Mouse (Mus musculus): ENCODE results near the gene Prkcz.
"Not testable (repeated sequence)": the region's sequence is repeated elsewhere in the genome, so short reads cannot be mapped to it uniquely, and the experiment has no call there.

Prkcz gene

DNA sequence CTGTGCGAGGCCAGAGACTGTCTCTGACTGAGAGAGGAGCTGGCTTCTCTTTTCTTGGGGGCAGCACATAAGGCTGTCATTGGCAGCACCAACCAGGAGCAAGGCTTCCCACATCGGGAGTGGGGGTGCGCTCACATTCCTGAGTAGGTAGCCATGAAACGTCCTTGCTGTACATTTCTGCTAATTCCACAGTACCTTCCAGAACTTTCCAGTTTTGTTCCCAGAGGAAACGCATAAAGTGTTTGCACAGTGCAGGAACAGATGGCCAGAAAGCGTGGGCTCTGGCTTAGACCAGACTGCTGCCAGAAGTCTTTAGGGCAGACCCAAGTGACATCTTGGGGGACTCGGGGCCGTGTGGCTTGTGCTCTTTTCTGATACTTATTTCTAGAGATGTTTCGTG is 77.6 kb downstream of the Prkcz start:
- no peak for DNase-seq (ENCODE audit: low read depth)

DNA sequence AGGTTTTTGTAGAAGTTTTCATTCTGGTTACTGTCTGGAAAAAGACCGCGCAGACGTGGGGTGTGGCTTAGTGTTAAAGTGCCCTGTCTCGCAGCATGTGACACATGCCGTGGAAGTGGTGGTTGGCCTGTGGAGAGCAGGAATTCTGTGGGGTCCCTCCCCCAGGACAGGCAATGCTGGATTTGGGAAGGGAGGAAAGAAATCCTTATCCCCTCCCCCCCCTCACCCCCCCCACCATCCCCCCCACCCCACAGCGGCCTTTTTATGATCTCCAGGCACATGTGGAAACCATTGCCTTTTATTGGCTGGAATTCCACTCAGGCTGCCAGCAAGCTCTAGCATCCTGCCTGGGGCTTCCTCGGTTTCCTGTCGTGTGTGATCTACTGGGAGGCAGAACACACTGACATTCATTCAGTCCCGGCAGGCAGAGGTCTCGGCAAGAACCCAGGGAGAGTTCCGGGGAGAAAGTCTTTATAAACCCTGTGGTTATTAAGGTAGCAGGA is 78.1 kb downstream of the Prkcz start:
- DNase-seq (ENCODE audit: low read depth) = no peak

DNA sequence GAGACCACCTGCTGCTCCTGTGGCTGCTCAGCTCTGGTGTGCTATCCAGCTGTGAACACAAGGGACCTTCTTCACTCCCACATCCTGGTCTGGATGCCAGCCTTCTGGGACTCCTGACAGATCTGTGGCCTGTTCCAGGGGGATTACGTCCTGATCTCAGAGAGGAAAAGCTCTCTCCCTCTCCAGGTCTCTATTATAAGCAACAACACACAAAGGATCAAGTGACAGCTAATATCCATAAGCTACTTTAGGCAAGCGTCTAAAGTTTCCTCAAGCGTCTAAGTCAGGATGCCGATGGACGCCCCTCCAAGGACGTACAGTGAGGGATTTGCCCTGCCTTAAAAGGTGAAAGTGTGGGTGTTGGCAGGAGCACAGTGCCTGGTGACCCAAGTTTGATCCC is 78.9 kb downstream of the Prkcz start:
- no peak for DNase-seq (ENCODE audit: low read depth)

DNA sequence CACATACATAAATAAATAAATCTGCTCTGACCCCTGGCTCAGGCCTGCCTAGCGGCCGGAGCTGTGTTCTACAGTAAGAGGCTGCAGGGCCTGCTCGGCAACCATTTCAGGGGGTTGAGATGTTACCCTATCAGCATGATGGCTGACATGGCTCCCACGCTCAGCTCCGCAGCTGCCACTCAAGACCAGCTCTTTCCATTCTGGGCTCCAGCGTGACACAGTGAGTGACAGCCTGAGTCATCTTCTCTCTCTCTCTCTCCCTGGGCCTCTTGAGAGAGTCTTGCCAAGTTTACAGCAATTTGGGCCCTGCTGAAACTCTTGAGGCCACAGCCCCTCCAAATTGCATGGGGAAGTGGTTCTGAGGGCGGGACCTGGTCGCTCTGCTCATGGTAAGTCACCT is 79.5 kb downstream of the Prkcz start:
- DNase-seq (ENCODE audit: low read depth) = no peak

DNA sequence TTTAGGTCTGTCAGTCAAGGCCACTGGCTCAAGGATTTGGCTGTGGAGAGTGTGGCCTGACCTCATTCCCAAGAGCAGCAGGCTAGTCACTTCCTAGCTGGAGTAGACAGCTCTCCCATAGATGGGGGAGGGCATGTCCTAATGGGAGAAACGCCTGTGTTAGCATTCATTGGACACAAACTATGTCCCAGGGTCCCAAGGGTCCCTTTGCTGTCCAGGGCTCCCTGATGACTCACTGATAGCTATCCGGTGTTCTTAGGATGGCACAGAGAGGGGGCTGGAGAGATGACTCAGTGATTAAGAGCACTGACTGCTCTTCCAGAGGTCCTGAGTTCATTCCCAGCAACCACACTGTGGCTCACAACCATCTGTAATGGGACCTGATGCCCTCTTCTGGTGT is 79.9 kb downstream of the Prkcz start:
- DNase-seq (ENCODE audit: low read depth) = no peak

DNA sequence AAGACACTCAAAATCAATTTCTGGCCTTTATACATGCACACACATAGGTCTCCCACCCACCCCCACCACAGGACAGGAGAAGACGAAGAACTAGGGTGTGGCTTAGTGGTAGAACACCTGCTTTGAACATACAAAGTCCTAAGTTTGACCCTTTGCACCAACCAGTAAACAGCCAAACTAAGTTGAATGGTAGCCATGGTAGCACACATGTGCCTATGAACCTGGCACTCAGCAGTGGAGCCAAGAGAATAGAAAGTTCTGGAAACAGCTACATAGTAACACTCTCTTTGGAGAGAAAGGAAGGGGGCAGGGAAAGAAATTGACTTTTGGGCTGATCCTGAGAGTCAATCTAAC is 80.4 kb downstream of the Prkcz start:
- DNase-seq (ENCODE audit: low read depth) = no peak

DNA sequence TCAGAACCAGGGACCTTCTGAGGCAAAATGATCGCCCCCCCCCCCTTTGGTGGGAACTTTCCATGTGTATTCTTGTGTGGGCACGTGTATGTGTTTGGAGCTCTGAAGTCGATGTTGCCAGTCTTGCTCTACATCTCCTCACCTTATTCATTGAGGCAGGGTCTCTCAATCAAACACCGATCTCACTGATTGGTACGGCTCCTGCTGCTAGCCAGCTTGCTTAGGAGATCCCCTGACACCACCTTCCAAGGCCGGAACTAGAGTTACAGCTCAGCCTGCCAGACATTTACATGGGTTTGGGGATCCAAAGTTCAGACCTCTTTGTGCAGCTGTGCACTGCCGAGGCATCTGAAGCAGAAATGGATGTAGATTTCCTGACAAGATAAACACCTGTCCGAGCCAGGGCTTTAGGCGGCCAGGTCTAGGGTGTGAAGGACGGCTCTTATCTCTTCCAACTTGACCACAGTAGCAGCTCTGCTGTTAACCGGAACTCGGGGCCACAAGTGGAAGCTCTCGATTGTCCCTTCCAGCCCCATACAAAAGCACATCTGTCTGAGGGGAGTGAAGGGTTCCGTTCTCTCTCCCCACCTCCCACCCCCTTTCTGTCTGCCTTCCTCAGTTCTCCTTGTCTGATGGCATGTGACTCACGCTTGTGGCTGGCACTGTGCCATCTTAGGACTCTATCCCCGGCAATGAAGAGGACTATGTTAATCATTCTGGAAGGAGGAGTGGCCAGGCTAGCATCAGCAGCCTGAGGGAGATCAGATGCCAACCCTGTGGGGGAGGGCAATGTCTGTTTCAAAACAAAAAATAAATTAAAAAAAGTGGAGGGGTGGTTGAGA is 81.0 kb downstream of the Prkcz start:
- no peak for DNase-seq (ENCODE audit: low read depth)

DNA sequence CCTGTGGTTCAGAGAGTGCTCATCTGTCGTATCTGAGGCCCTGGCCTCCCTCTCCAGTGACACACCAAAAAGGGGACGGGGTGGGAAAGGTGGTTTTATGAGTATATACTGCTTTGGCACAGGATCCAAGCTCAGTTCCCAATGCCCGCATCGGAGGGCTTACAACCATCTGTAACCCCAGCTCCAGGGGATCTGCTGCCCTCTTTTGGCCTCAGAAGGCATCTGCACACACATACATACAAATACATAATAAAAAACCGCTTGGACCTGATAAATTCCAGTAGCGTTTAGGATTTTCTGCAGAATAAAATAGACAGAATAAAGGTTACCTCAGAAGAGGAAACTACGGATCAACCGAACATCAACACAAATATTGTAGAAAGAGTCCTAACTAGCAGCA is 82.1 kb downstream of the Prkcz start:
- DNase-seq (ENCODE audit: low read depth) = no peak

DNA sequence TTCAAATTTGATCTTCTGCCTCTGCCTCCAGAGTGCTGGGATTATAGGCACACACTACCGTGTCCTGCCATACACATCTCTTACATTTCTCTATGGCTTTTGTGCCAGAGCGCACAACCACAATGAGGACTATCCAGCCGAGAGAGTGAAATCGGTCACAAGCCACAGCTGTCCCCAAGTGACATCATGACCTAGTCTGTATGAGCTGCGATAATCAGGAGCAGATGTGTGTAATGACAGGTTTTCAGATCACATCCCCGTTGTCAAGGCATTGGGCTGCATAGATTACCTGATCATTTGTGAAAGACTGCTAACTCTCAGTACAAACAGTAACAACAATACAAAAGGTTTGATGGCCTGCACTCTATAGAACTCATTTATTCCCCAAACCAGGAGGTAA is 83.2 kb downstream of the Prkcz start:
- DNase-seq (ENCODE audit: low read depth) = no peak

DNA sequence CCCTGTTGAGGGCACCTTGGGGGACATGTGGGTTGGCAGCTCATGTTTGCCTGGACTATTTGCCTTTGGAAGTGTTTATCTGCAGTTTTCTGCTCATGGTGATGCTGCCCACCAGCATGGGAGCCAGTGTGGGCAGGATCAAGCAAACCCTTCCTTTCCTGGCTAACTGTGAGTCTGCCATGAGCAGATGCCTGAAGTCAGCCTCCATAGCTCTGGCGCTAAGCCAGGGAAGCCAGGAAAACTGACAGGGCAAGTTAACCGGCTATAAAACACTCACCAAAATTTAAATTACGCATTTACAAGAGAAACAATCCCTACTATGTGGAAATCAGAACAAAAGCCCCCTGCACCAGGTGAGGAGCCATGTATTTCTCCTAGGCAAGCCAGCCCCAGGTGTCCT is 86.3 kb downstream of the Prkcz start:
- no peak for DNase-seq (ENCODE audit: low read depth)

DNA sequence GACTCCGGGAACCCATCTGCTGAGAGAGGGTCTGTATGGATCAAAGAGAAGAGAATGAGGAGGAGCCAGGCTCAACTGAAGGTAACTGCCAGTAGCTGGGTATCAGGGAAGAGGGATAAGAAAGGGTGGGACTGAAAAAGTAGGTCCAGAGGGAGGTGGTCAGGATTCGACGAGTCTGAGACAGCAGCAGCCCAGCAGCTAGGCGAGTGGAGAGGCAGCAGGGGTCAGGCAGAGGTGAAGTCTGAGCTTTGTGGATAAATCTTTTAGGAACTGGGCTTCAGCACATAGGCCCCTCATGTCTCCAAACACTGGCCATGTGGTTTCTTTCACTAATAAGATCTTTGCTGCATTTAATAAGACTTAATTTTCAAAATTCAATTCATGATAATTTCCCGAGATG is 86.7 kb downstream of the Prkcz start:
- DNase-seq (ENCODE audit: low read depth) = no peak

DNA sequence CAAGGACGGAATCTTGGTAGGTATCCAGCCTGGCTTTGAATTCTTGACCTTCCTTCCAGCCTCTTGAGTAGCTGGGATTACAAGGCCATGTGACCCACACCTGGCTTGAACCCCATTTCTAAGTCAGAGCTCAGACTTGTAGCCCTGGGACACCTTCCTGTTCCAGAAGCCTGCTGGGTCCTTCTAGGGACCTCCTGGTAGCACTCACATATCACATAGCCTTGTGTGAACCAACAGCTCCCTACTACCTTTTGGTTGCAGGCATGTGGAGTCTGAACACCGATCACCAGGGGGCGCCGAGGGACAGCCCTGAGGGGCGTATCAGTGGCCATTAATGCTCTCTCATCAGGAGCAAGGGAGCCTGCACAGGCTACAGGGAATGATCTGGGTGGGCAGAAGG is 92.8 kb downstream of the Prkcz start:
- no peak for DNase-seq (ENCODE audit: low read depth)

DNA sequence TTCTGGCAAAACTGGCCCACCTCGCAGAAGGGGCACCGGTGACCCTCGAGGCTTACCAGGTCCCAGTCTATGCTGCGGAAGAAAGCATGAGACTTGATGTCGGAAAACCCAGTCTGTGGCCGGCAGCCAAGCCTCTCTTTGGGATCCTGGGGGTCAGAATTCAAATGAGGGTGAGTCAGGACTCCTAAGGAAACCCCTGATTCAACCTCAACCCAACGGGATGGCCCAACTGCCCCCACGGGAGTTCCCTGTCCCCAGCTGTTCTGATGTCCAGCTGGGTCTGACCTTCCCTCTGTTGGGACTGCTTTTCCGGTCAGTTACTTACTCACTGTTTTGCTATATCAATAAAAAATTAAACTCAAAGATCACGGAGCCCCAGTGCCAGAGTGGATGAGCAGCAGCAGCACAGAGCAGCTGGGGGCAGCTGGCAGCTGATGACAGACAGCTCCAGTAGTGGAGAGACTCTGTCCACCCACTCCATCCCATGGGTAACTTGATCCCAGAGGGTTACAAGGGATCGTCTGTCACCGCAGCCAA is 93.5 kb downstream of the Prkcz start:
- no peak for DNase-seq (ENCODE audit: low read depth)

DNA sequence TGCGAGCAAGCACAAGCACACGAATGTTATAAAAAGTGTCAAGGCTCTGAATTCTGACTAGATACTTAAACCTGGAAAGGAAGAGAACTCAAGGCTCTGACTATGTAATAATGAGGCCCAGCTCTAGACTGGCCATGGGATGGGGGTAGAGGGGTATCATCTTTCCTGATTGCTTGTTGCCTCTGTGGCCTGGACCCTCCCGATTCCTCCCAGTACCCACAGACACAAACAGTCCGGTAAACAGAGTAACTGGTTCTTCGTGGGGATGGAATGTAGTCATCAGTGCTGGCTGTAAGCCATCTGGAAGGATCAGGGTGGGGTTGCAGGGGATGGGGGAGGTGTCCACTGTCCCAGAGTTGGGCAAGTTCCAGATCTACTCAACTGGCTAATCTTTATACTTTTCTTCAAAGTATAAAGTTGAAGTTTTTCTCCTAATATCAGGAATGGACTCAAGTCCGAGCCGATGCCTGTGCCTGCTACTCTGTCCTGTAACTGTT is 94.1 kb downstream of the Prkcz start:
- DNase-seq (ENCODE audit: low read depth) = no peak

DNA sequence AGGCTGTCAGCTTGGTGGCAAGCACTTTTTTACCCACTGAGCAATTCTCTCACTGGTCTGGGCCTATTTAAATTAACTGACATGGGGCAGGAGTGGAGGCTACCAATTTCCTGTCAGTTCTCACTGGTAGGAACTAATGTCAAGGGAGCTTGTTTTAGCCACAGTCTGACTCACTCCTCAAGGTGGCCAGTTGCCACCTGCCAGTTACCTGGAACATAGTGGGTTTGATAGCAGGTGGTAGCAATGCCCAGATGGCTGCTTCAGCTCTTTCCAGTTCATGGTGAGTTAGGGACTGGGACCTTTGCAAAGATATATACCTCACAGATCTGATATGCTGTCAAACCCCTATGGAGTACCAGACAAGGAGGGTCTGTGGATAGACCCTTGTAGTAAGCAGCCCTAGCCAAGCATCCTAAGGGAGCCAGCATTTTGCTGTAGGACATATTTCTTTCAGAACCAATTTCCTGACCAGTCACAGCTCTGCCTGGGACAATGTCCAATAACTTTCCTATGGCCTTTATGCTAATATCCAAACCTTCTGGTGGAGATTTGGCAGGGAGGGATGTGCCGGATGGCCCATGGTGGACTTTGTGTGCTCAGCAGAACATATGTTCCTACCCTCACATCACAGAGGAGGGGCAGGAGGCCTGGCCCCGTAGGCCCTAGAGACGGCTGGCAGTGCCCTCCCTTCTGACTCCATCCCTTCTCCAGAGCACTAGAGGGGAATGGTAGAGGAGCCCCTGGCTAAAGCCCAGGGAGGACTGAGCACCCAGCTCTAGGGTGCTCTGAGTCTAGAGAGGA is 96.4 kb downstream of the Prkcz start:
- no peak for DNase-seq (ENCODE audit: low read depth)

DNA sequence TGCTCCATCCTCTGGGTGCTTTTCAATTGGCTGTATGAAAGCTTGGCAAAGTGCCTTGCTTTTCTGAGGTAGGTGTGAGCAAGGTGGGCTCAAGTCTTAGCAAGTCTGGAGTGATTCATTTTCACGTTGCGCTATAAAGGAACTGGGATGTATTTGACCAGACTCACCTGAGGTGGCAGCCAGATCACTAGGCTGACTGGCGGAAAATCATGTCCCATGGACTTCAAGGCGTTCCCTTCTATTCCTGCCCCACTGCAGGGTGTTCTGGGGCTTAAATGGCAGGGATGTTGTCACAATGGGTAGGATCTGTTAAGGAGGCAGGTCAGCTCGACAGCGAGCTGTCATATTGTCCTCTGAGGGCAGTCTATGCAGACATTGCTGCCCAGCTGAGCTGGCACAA is 108.9 kb downstream of the Prkcz start:
- no peak for DNase-seq (ENCODE audit: low read depth)

DNA sequence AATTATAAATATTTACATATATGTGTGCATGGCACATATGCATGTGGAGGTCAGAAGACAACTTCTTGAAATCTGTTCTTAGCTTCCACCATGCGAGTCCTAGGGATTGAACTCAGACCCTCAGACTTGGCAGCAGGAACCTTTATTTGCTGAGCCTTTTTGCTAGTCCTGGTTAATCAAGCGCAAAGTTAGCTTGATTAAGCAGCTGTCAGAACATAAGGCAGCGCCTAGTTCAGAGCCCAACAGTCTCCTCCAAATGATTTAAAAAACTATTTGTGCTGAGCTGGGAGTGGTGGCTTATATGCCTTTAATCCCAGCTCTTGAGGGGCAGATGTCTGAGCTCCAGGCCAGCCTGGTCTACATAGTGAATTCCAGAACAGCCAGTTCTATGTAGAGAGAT is 110.0 kb downstream of the Prkcz start:
- no peak for DNase-seq (ENCODE audit: low read depth)

DNA sequence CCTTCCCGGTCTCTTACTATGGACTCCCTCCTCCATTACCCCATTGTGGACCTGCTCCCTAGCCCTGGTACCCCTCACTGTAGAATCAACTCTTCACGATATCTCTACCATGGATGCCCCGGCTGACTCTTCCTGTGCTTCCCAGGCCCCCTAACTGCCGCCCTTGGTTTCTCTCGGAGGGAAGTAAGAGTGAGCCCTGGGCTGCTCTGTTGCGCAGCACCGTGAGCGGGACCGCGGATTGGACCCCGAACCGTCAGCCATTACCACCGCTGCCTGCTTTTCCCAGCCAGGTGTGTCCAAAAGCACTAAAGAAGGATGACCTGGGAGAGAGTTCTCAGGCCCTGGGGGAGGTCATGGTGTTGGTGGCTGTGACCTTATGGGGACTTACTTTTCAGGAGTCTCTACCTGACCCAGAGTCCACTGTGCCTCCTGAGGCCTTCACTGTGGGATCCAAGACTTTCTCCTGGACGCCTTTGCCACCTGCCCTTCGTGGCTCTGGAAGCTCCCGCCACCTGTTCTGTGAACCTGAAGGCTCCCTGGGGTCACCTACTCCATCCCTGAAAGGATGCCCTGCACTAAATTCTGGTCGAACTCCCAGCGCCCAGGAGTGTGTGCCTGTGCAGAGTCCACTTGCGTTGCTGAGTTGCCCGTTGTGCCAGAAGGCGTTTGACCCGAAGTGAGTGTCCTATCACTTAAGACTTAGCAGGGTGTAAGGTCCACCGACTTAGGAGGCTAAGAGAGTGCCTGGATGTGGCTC is 110.6 kb downstream of the Prkcz start:
- DNase-seq (ENCODE audit: low read depth) = no peak

DNA sequence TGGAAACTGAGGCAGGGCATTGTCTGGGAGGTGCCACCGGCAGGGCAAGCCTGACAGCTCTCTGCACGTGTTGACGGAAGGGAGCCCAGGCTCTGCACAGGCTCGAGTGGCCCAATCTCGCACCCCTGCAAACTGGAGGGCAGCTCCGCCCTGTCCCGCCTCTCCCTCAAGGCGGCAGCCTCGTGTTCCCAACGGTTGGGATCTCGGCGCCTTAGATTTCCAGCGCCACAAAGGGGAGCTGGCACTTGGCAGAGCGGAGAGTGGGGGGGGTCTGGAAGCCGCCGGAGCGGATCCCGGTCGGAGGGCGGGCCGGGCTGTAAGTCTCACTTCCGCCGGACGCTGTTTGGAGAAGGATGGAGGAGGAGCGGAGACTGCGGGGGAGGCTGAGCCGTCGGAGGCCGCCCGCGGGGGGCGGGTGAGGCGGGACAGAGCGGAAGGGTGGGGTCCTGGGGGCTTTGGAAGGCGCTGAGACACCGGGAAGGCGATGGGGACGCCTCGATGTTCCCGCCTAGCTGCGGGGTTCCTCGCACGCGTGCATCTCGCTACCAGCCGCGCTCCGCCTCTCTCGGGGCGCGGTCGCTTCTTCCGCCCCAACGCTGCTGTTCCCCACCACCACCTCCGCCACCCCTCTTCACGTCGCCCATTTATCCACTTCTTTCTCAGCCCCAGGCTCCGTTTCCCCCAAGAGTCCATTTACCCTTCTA is 111.4 kb downstream of the Prkcz start, which contains the start of gene Faap20:
Gene Faap20 (plus strand): TSS at position 155 of the 704 bp plus-strand sequence.
- peak; percentile 64 for DNase-seq (ENCODE audit: low read depth)

DNA sequence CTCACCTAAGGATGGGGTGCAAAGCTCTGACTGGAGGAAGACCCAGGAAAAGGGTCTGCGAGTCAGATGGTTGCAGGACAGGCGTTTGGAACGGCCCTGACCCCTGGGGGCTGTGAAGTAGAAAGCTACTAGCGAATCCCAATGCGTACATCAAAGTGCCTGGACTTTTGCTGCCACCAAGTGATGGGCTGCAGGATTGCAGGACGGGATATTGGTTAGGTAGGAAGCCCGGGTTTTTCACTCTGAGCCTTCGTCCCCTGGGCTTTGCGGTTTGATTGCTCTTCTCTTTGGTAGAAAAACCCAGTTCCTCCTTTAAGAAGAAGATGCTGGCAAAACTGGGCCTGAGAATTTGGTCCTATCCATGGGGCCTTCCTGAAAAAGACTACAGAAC is 111.9 kb downstream of the Prkcz start:
- DNase-seq (ENCODE audit: low read depth) = peak; percentile 93

DNA sequence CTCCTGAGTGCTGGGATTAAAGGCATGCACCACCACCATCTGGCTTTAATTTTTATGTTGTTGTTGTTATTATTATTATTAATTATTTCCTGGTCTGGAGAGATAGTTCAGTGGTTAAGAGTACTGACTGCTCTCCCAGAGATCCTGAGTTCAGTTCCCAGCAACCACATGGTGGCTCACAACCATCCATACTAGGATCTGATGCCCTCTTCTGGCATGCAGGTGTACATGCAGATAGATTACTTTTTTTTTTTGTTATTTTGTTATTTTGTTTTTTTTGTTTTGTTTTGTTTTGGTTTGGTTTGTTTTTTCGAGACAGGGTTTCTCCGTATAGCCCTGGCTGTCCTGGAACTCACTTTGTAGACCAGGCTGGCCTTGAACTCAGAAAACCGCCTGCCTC is 113.1 kb downstream of the Prkcz start:
- DNase-seq (ENCODE audit: low read depth) = not testable (repeated sequence)

Data from fibroblast of lung, adult 2 months (primary cell).